Mouse (Mus musculus): ENCODE data around the gene Vps9d1.
"Not testable (repeated sequence)": the region's sequence is repeated elsewhere in the genome, so short reads cannot be mapped to it uniquely, and the experiment has no call there.

The Vps9d1 gene

GRCm38 (mm10) chr8:123213118-123213772, 40.9 kb downstream of the Vps9d1 start:
- in situ Hi-C loops (cut with MboI), result no loop called here

GRCm38 (mm10) chr8:123212321-123213117, 41.6 kb downstream of the Vps9d1 start, which contains the start of the genes Chmp1a and Spata33:
TSS of gene Chmp1a (minus strand) at chr8:123212763.
TSS of gene Spata33 (plus strand) at chr8:123212832.
- in situ Hi-C loops (cut with MboI), result no loop called here

- in situ Hi-C loops (cut with MboI), result no loop called here
Measured at GRCm38 (mm10) chr8:123211876-123212275, 42.3 kb downstream of the Vps9d1 start.

- in situ Hi-C loops (cut with MboI), result no loop called here
Measured at GRCm38 (mm10) chr8:123203571-123203970, 50.6 kb downstream of the Vps9d1 start.

- in situ Hi-C loops (cut with MboI), result no loop called here
Measured at GRCm38 (mm10) chr8:123202288-123202687, 51.9 kb downstream of the Vps9d1 start.

GRCm38 (mm10) chr8:123199864-123200263, 54.3 kb downstream of the Vps9d1 start:
- in situ Hi-C loops (cut with MboI), result no loop called here

GRCm38 (mm10) chr8:123197016-123197415, 57.1 kb downstream of the Vps9d1 start:
- in situ Hi-C loops (cut with MboI), result not testable (repeated sequence)

- in situ Hi-C loops (cut with MboI), result no loop called here
Measured at GRCm38 (mm10) chr8:123193771-123194170, 60.4 kb downstream of the Vps9d1 start.

All from mature B cell (primary cell).